Mouse (Mus musculus) kidney, adult 2 months (tissue): ENCODE results near the gene Tfap4. TPM values are rescaled to one million over a fixed set of nuclear protein-coding genes. Genes with fewer than 3 reads are reported as not detected.

Experiments used
- DNase-seq: peaks from one replicate; pipeline ENCODE4 v3.0.0; 2021
- H3K27ac ChIP-seq: fragments of 200-500 bp; 2 replicates; pipeline ENCODE4 v1.5.1; 2012; ENCODE audit warnings: low read depth, low read length, control low read depth, inconsistent platforms; ENCODE audit not compliant: insufficient read depth
- H3K27me3 ChIP-seq: fragments of 200-500 bp; replicated peaks from 2 replicates; pipeline ENCODE4 v1.6.1; 2012; ENCODE audit warnings: mild to moderate bottlenecking, moderate library complexity, low read length, inconsistent platforms; ENCODE audit not compliant: control insufficient read depth, insufficient read depth
- H3K36me3 ChIP-seq: fragments of 200-500 bp; 2 replicates; pipeline ENCODE4 v1.6.1; 2012; ENCODE audit warnings: mild to moderate bottlenecking, moderate library complexity, low read length, inconsistent platforms; ENCODE audit not compliant: control insufficient read depth, insufficient read depth
- H3K4me1 ChIP-seq: fragments of 200-500 bp; 2 replicates; pipeline ENCODE4 v1.6.1; 2011; ENCODE audit warnings: low read length; ENCODE audit not compliant: control insufficient read depth, insufficient read depth
- H3K4me3 ChIP-seq: fragments of 200-500 bp; 2 replicates; pipeline ENCODE4 v1.5.1; 2011; ENCODE audit warnings: mild to moderate bottlenecking, low read depth, low read length, control low read depth; ENCODE audit not compliant: insufficient read depth
- CTCF ChIP-seq: fragments of 200-500 bp; conservative IDR thresholded peaks from 2 replicates; pipeline ENCODE4 v1.5.1; 2011; ENCODE audit warnings: low read depth, mild to moderate bottlenecking, control low read depth, low read length, moderate library complexity, mixed read lengths; ENCODE audit not compliant: insufficient read depth, insufficient read length
- POLR2A ChIP-seq: fragments of 200-500 bp; IDR thresholded peaks from one replicate; pipeline ENCODE4 v1.6.1; 2011; ENCODE audit warnings: low read depth, low read length, control low read depth
- WGBS: fragments of 180-500 bp; shearing (Covaris S2); methylation state at CpG from one replicate; pipeline ENCODE4 v1.1.7; 2018; 5-methylcytosine and 5-hydroxymethylcytosine counted together
- polyA plus RNA-seq: library from polyadenylated mRNA; depleted of rRNA; stranded (reverse); fragments of >200 nt; gene quantifications from 2 replicates; pipeline ENCODE4 v1.2.3, GENCODE M21; 2012

Gene Tfap4
- polyA plus RNA-seq, 1 experiment = 5.1 TPM

- H3K4me3 ChIP-seq = peak overlapping the region; percentile 27
- DNase-seq = no peak
- no peaks in the 10 kb centered on the region for H3K27me3 ChIP-seq
- peak overlapping the region; percentile 94 for H3K27ac ChIP-seq
- peaks cover 50% of the 10 kb centered on the region for H3K4me1 ChIP-seq
- no peaks in the 10 kb centered on the region for H3K36me3 ChIP-seq
- WGBS = 47% methylated on average over 7 of the region's 7 CpGs
- TF ChIP-seq CTCF (no peak), POLR2A (no peak)
Observed at GRCm38 (mm10) chr16:4597296-4597695, 37.6 kb upstream of the Tfap4 start.

- TF ChIP-seq CTCF (no peak), POLR2A (no peak)
- Histone ChIP-seq H3K36me3 (no peaks in the 10 kb centered on the region), H3K27ac (peak overlapping the region; percentile 95), H3K4me1 (peaks cover 50% of the 10 kb centered on the region), H3K27me3 (no peaks in the 10 kb centered on the region), H3K4me3 (peak overlapping the region; percentile 81)
- DNase-seq = no peak
- WGBS = 42% methylated on average over 2 of the region's 2 CpGs
Observed at GRCm38 (mm10) chr16:4596836-4597235, 37.2 kb upstream of the Tfap4 start.

- WGBS = 19% methylated on average over 3 of the region's 3 CpGs
- H3K27ac ChIP-seq = peak overlapping the region; percentile 95
Observed at GRCm38 (mm10) chr16:4596141-4596728, 36.6 kb upstream of the Tfap4 start.

GRCm38 (mm10) chr16:4595527-4595963 lies 35.9 kb upstream of the Tfap4 start:
- no peak for TF ChIP-seq CTCF
- TF ChIP-seq POLR2A = no peak
- Histone ChIP-seq H3K4me1 (peaks cover 47% of the 10 kb centered on the region), H3K27me3 (no peaks in the 10 kb centered on the region), H3K4me3 (peak overlapping the region; percentile 81), H3K27ac (peak overlapping the region; percentile 95), H3K36me3 (no peaks in the 10 kb centered on the region)
- 6% methylated on average over 5 of the region's 5 CpGs for WGBS
- peak; percentile 91 for DNase-seq

More at GRCm38 (mm10) chr16:4596141-4596728, 36.6 kb upstream of the Tfap4 start:
- H3K36me3 ChIP-seq = no peaks in the 10 kb centered on the region
- peaks cover 50% of the 10 kb centered on the region for H3K4me1 ChIP-seq
- H3K4me3 ChIP-seq = peak overlapping the region; percentile 81
- no peaks in the 10 kb centered on the region for H3K27me3 ChIP-seq
- no peak for DNase-seq
- TF ChIP-seq CTCF = no peak
- no peak for TF ChIP-seq POLR2A

GRCm38 (mm10) chr16:4594814-4595526 lies 35.3 kb upstream of the Tfap4 start:
- H3K27me3 ChIP-seq = no peaks in the 10 kb centered on the region
- under 1% methylated on average over 51 of the region's 52 CpGs for WGBS

GRCm38 (mm10) chr16:4593971-4594813 lies 34.5 kb upstream of the Tfap4 start, which contains the start of gene Glis2:
TSS of gene Glis2 (plus strand) at chr16:4594713.
- TF ChIP-seq POLR2A (peak; percentile 9), CTCF (no peak)
- peak; percentile 89 for DNase-seq
- under 1% methylated on average over 36 of the region's 74 CpGs for WGBS
- H3K4me3 ChIP-seq = peak within 1 kb of the TSS; percentile 81
- peaks cover 34% of the 10 kb centered on the region for H3K4me1 ChIP-seq
- peak within 1 kb of the TSS; percentile 96 for H3K27ac ChIP-seq
- no peaks in the 10 kb centered on the region for H3K27me3 ChIP-seq
- H3K36me3 ChIP-seq = no peaks in the 10 kb centered on the region

More at GRCm38 (mm10) chr16:4594814-4595526, 35.3 kb upstream of the Tfap4 start:
- Histone ChIP-seq H3K27ac (peak overlapping the region; percentile 95), H3K4me1 (peaks cover 42% of the 10 kb centered on the region), H3K4me3 (peak overlapping the region; percentile 81), H3K36me3 (no peaks in the 10 kb centered on the region)
- no peak for TF ChIP-seq POLR2A
- TF ChIP-seq CTCF = no peak
- no peak for DNase-seq
